Mouse (Mus musculus): ENCODE data around the gene Bcr. TPM values are rescaled to one million over a fixed set of nuclear protein-coding genes. Genes with fewer than 3 reads are reported as not detected.
A peak's percentile ranks its signal among the peaks of the same experiment; 100 is the strongest.

Bcr gene
- total RNA-seq, 1 experiment from 2014 or later = 26.3 TPM

GRCm38 (mm10) chr10:75182151-75182774 is 121.9 kb downstream of the Bcr start:
- DNase-seq = peak; percentile 86

- no peak for DNase-seq
These were observed 124.4 kb downstream of the Bcr start for GRCm38 (mm10) chr10:75184826-75185225.

- DNase-seq = no peak
These were observed 126.2 kb downstream of the Bcr start for GRCm38 (mm10) chr10:75186551-75186950.

DNA sequence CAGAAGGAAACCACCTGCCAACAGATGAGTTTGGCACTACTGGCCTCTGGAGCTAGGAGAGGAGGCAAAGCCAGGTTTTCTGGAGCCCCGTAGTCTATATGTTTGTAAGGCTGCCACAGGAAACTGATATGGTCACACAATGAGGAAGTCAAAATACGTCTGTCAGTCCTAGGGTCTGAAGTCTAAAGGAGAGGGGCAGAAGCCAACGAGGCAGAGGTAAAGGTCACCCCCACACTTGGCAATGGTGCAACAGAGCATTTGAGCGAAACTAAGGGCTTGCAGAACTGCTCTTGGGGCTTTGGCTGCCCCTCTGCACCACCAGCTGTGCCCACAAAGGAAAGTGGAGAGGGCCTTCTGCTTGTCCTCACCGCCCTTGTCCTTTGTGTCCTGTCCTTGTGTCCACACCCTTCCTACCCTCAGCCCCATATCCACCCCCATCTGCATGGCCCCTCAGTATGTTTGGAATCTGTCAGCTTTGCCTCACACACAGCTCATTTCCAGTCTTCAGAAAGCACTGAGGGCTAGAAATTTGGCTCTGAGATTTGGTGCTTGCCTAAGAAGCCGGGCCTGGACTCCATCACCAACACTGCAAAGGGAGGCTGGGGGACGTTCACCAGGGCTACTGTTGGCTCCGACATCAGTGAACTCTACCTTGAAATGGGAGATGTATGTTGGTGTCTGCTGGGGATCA is 127.1 kb downstream of the Bcr start:
- no peak for DNase-seq

DNA sequence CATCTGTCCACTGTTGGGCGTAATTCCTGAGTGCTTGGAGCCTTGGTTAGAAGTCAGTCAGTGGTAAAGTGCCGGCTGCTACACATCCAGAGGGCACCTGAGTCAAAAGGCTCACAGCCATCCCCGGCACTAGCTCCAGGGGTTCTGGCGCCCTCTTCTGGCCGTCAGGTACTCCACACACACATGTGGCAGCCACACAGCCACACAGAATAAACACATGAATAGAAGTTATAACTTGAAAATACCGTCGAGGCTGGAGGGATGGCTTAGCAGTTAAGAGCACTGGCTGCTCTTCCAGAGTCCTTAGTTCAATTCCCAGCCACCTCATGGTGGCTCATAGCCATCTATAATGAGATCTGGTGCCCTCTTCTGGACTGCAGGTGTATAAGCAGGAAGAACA is 131.3 kb downstream of the Bcr start:
- no peak for DNase-seq

GRCm38 (mm10) chr10:75197817-75198216 is 137.4 kb downstream of the Bcr start:
- no peak for DNase-seq

GRCm38 (mm10) chr10:75200733-75201132 is 140.3 kb downstream of the Bcr start:
- no peak for DNase-seq

GRCm38 (mm10) chr10:75206192-75206591 is 145.8 kb downstream of the Bcr start:
- DNase-seq = no peak

DNA sequence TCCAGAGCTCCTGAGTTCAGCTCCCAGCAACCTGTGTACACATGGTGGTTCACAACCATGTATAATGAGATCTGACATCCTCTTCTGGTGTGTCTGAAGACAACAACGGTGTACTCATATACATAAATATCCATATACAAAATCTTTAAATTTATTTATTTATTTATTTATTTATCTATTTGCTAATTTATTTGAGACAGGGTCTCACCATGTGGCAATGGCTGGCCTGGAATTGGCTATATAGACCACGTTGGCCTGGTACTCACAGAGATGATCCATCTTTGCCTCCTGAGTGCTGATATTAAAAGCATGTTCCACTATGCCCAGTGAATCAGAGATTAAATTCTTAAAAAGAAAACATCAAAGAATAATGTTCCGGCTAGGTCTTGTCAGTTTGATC is 150.4 kb downstream of the Bcr start:
- no peak for DNase-seq

- DNase-seq = peak; percentile 99
These were observed 151.6 kb downstream of the Bcr start, which contains the start of gene Specc1l for GRCm38 (mm10) chr10:75211807-75212645. Gene Specc1l (plus strand): TSS chr10:75212073.

DNA sequence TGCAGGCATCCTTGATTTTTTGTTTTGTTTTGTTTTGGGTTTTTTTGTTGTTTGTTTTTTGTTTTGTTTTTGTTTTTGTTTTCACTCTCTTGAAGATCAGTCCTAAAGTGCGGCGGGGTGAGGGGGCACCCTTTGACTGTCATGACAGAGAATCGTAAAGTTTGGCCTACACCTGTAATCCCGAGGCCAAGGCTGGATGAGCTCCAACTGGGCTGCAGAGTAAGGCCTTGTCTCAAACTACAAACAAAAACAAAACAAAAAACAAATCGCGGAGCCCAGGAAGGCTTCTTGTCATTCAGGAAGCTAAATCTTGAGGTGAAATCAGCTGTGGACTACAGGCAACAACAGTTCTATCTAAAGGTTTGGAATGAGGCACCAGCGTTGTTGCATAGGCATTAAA is 152.6 kb downstream of the Bcr start:
- peak; percentile 39 for DNase-seq

- no peak for DNase-seq
These were observed 160.3 kb downstream of the Bcr start for GRCm38 (mm10) chr10:75220722-75221121.

- no peak for DNase-seq
These were observed 161.7 kb downstream of the Bcr start for GRCm38 (mm10) chr10:75221936-75222610.

GRCm38 (mm10) chr10:75222611-75222998 is 162.2 kb downstream of the Bcr start:
- no peak for DNase-seq

GRCm38 (mm10) chr10:75224154-75224553 is 163.8 kb downstream of the Bcr start:
- peak; percentile 56 for DNase-seq

- DNase-seq = no peak
These were observed 164.2 kb downstream of the Bcr start for GRCm38 (mm10) chr10:75224630-75225029.

- no peak for DNase-seq
These were observed 167.0 kb downstream of the Bcr start for GRCm38 (mm10) chr10:75227381-75227780.

DNA sequence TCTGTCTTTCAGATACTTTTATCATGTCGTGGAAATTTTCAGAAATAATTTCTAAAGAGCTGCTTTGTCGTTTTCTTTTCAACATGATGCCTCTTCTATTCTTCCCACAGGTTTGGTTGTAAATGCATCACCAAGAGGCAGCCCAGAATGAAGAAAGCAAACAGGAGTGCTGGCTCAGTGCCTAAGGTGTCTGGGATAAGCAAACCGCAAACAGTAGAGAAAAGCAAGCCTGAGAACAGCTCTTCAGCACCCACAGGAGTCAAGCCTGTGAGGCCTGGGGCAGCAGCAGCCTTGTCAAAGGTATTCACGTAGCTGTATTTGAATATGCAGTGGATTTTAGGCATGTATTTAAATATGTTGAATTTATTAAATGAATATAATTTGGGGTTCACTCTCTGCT is 170.2 kb downstream of the Bcr start:
- DNase-seq = no peak

DNA sequence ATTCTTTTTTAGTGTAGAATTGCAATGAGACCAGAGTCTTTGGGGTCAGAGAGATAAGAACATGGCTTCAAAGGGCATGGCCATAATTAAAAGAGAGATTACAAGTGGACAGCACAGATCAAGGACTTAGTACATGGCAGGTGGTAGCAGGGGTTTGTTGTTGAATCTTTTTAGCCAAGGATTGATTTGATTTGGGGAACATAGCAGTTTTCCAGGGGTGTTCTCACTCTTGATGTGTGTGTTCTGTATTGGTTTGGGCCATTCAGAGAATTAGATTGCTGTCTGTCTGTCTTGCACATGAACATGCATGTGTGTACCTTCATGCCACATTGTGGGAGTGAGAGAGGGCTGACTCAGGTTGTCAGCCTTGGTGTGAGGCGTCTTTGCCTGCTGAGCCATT is 171.5 kb downstream of the Bcr start:
- DNase-seq = no peak

- no peak for DNase-seq
These were observed 172.3 kb downstream of the Bcr start for GRCm38 (mm10) chr10:75232612-75233155.

GRCm38 (mm10) chr10:75233489-75233888 is 173.1 kb downstream of the Bcr start:
- DNase-seq = no peak

All from adrenal gland, postnatal 14 days (tissue).